Mouse (Mus musculus) megakaryocyte, embryonic 14.5 days (primary cell): ENCODE data around the gene Ccr4.

ENCODE experiments used
- FLI1 ChIP-seq: IDR thresholded peaks from 2 replicates; pipeline ENCODE4 v1.6.1; 2012; ENCODE audit warnings: low read length, inconsistent platforms, mixed read lengths
- GATA1 ChIP-seq: IDR thresholded peaks from 3 replicates; pipeline ENCODE4 v1.6.1; 2012; ENCODE audit warnings: mixed read lengths, low read length, inconsistent platforms, borderline replicate concordance

DNA sequence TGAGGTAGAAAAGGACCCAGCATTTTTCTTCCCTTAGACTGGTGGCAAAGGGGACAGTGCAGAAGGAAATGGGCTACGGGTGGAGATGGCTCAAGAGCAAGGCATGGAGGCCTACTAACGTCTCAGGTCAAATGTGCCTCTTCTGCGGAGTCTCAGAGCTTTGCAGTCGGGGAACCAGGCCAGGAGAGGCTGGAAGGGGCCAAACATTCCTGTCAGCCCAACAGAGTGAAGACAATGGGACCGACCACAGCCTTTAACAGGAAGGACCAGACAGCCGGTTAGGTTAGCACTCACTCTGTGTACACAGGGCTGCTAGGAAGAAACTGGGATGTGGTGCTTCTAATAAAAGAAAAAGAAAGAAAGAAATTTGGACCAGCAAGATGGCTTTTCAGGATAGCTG, 45.3 kb upstream of the Ccr4 start:
- no peak for TF ChIP-seq GATA1
- TF ChIP-seq FLI1, result no peak
